Mouse (Mus musculus) liver, embryonic 14.5 days (tissue): ENCODE measurements around the gene Gna14.

Experiments used
- CTCF ChIP-seq: IDR thresholded peaks from 2 replicates; pipeline ENCODE4 v1.5.1; 2016; ENCODE audit warnings: antibody characterized with exemption, low read depth, control low read depth
- EP300 ChIP-seq: IDR thresholded peaks from 2 replicates; pipeline ENCODE4 v1.6.1; 2016; ENCODE audit warnings: antibody characterized with exemption, low read depth

DNA sequence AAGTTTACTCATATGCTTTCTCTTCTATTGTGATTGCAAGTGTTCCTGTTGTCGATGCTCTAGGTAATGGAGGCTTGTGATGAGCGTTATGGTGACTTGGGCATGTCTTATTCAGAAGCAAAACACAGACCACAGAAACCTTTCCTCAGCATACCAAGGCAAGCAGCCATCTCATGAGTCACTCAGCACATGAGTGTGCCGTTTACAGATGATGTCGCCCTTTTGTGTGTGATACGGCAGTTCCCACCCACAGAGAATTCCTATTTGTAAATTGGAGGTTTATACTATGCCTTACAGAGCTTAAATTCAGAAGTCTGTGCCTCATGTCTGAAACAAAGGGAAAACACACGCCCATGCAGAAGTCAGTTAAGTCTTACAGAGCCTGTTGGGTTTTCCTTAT is 49.0 kb upstream of the Gna14 start:
- TF ChIP-seq CTCF (no peak), EP300 (no peak)
